Mouse (Mus musculus): ENCODE measurements around the gene Ryr3. TPM values are rescaled to one million over a fixed set of nuclear protein-coding genes. Genes with fewer than 3 reads are reported as not detected.

The Ryr3 gene
- total RNA-seq, 1 experiment, result 5.4 TPM

DNA sequence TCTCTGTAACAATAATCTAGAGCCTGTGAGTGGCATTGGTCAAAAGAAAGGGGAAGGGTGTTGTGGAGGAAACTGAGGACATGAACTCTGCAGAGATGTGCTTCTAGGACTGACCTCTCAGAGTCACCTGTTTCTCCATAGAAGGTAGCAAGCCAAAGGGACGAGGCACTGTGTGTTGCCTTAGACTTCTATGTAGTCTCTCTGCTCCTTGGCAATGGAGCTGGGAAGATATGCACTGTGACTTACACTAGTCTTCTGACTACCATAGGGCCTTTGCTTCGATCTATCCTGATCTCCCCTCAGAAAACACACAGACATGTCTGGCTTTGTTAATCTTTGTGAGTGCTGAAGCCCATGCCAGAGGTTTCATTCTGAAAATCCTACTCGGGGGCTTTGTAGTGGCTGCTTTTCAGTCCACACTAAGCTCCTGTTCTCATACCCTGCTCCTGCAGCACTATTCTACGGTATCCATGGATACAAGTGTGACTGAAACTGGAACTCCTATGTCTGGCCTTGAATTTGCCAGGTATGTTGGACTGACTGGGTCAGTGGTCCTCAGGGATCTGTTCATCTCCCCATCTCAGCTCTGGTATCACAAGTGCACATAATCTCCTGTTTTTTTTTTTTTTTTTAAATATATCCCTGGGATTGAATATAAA is 332.3 kb downstream of the Ryr3 start:
- H3K4me3 ChIP-seq (ENCODE audit: insufficient read depth in 1 of 2, low read depth in 1 of 2, low read length in 2 of 2, poor library complexity in 1 of 2, severe bottlenecking in 1 of 2), result no peak overlapping the region
- H3K9me3 ChIP-seq (ENCODE audit: control insufficient read depth, insufficient read depth, low read depth, low read length), result no peaks in the 10 kb centered on the region
- no peak for DNase-seq (ENCODE audit: low read depth, low spot score)
- H3K27ac ChIP-seq (ENCODE audit: insufficient read depth, low read depth, low read length, poor library complexity, severe bottlenecking), result no peak overlapping the region
- in situ Hi-C loops (cut with MboI; ENCODE audit: low sequenced_read_pairs in 2 of 2, unreplicated experiment in 2 of 2), result no loop called here
- TF ChIP-seq CHD2 (IDR thresholded peaks at IDR 0.05; ENCODE audit: low read depth, low read length) (no peak), MAFK (IDR thresholded peaks at IDR 0.05; ENCODE audit: insufficient read depth, low read depth, low read length) (no peak), ZNF384 (IDR thresholded peaks at IDR 0.05; ENCODE audit: low read depth, low read length) (no peak), HCFC1 (IDR thresholded peaks at IDR 0.05; ENCODE audit: borderline replicate concordance, insufficient read depth, low read length) (no peak), ZC3H11A (IDR thresholded peaks at IDR 0.05; ENCODE audit: borderline replicate concordance, low read depth, low read length) (no peak)
- H3K4me1 ChIP-seq (ENCODE audit: control insufficient read depth in 2 of 2, insufficient read depth in 2 of 2, low read length in 2 of 2, poor library complexity in 1 of 2), result no peaks in the 10 kb centered on the region
- H3K9ac ChIP-seq (ENCODE audit: insufficient read depth, low read depth, low read length, poor library complexity, severe bottlenecking), result no peak overlapping the region
- H3K36me3 ChIP-seq (ENCODE audit: control insufficient read depth, insufficient read depth, low read length, poor library complexity, severe bottlenecking), result no peaks in the 10 kb centered on the region

DNA sequence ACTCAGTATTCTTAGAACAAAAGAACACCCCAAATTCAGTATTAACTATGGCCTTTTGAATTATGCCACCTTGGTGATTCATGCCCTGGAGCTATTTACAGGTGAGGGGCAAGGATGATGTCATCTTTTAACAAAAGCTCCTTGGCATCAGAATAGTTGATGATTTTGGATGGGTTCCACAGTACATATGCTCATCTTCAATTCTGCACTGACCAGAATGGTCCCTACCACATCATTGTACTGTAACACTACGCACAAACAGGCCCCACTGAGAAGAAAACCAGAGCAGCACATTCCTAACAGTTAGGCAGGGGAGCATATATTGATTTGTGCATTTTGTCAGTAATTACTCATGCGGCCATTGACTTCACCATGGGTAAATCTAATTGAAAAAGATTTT is 335.1 kb downstream of the Ryr3 start:
- TF ChIP-seq MAFK (IDR thresholded peaks at IDR 0.05; ENCODE audit: insufficient read depth, low read depth, low read length) (no peak), ZC3H11A (IDR thresholded peaks at IDR 0.05; ENCODE audit: borderline replicate concordance, low read depth, low read length) (no peak), ZNF384 (IDR thresholded peaks at IDR 0.05; ENCODE audit: low read depth, low read length) (no peak), HCFC1 (IDR thresholded peaks at IDR 0.05; ENCODE audit: borderline replicate concordance, insufficient read depth, low read length) (no peak)
- Histone ChIP-seq H3K9ac (ENCODE audit: insufficient read depth, low read depth, low read length, poor library complexity, severe bottlenecking) (no peak overlapping the region), H3K36me3 (ENCODE audit: control insufficient read depth, insufficient read depth, low read length, poor library complexity, severe bottlenecking) (no peaks in the 10 kb centered on the region), H3K27ac (ENCODE audit: insufficient read depth, low read depth, low read length, poor library complexity, severe bottlenecking) (no peak overlapping the region), H3K4me3 (ENCODE audit: insufficient read depth in 1 of 2, low read depth in 1 of 2, low read length in 2 of 2, poor library complexity in 1 of 2, severe bottlenecking in 1 of 2) (no peak overlapping the region), H3K4me1 (ENCODE audit: control insufficient read depth in 2 of 2, insufficient read depth in 2 of 2, low read length in 2 of 2, poor library complexity in 1 of 2) (no peaks in the 10 kb centered on the region), H3K9me3 (ENCODE audit: control insufficient read depth, insufficient read depth, low read depth, low read length) (no peaks in the 10 kb centered on the region)
- DNase-seq (ENCODE audit: low read depth, low spot score), result no peak
- in situ Hi-C loops (cut with MboI; ENCODE audit: low sequenced_read_pairs in 2 of 2, unreplicated experiment in 2 of 2), result no loop called here

DNA sequence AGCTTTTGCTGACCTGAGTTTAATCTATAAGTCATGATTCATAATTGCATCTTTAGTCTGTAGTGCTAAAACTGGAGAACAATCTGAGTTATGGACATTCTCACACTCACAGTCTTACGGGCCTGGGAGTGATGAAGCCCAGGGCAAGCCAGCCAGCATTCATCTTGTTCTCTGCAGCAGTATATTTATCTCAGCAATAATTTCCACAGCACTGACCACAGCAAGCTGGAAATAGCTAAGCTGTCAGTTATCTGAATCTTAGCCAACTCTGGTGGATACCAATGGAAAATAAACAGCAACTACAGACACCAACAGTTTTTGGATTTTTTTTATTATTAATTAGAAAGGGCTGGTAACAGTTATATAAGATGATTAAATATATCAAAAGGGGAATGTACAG is 335.5 kb downstream of the Ryr3 start:
- Histone ChIP-seq H3K4me3 (ENCODE audit: insufficient read depth in 1 of 2, low read depth in 1 of 2, low read length in 2 of 2, poor library complexity in 1 of 2, severe bottlenecking in 1 of 2) (no peak overlapping the region), H3K36me3 (ENCODE audit: control insufficient read depth, insufficient read depth, low read length, poor library complexity, severe bottlenecking) (no peaks in the 10 kb centered on the region), H3K9me3 (ENCODE audit: control insufficient read depth, insufficient read depth, low read depth, low read length) (no peaks in the 10 kb centered on the region), H3K4me1 (ENCODE audit: control insufficient read depth in 2 of 2, insufficient read depth in 2 of 2, low read length in 2 of 2, poor library complexity in 1 of 2) (no peaks in the 10 kb centered on the region), H3K27ac (ENCODE audit: insufficient read depth, low read depth, low read length, poor library complexity, severe bottlenecking) (no peak overlapping the region), H3K9ac (ENCODE audit: insufficient read depth, low read depth, low read length, poor library complexity, severe bottlenecking) (no peak overlapping the region)
- no peak for DNase-seq (ENCODE audit: low read depth, low spot score)
- in situ Hi-C loops (cut with MboI; ENCODE audit: low sequenced_read_pairs in 2 of 2, unreplicated experiment in 2 of 2), result no loop called here
- TF ChIP-seq MAFK (IDR thresholded peaks at IDR 0.05; ENCODE audit: insufficient read depth, low read depth, low read length) (no peak), ZNF384 (IDR thresholded peaks at IDR 0.05; ENCODE audit: low read depth, low read length) (no peak), CHD2 (IDR thresholded peaks at IDR 0.05; ENCODE audit: low read depth, low read length) (no peak), HCFC1 (IDR thresholded peaks at IDR 0.05; ENCODE audit: borderline replicate concordance, insufficient read depth, low read length) (no peak), ZC3H11A (IDR thresholded peaks at IDR 0.05; ENCODE audit: borderline replicate concordance, low read depth, low read length) (no peak)

DNA sequence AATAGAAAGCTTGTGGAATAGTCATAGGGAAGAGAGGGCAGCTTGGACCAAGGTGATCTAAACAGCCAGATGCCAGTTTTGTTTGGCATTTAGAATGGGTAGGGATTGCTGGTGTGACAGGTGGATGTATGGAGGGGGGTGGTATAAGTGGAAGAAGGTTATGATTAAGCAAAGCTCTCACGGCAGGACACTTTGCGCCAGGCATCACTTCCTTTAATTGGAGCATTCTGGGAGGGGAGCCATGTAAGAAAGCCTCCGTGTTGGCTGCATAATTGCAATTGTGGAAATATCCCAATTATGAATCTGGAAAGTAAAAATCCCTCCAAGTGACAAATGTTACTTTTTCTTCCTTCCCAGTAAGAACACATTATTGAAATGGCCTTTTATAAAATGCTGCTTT is 339.5 kb downstream of the Ryr3 start:
- no peak for TF ChIP-seq ZNF384 (IDR thresholded peaks at IDR 0.05; ENCODE audit: low read depth, low read length)
- no peak for TF ChIP-seq HCFC1 (IDR thresholded peaks at IDR 0.05; ENCODE audit: borderline replicate concordance, insufficient read depth, low read length)
- in situ Hi-C loops (cut with MboI; ENCODE audit: low sequenced_read_pairs in 2 of 2, unreplicated experiment in 2 of 2), result no loop called here

DNA sequence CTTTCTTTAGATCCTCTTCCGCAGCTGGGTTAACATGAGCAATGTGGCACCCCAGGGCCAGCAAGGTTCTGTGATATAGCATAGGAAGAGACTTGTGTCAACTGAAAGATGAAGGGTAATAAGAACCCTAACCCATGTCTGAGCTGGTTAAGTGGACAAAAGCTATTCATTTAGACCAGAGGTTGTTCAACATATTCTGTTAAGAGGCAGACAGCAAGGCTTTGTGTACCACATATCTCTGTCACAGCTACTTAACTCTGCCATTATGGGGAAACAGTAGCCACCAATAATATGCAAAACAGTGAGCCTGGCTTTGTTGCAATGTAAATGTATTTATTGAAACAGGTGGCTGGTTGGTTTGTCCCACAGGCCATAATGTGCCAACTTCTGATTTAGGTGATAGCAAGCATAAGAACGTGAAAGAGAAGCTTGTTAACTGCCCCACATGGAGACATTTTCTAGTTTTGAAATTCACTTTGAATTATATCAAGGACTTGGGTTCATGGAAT is 350.8 kb downstream of the Ryr3 start:
- DNase-seq (ENCODE audit: low read depth, low spot score), result no peak
- in situ Hi-C loops (cut with MboI; ENCODE audit: low sequenced_read_pairs in 2 of 2, unreplicated experiment in 2 of 2), result no loop called here
- H3K9me3 ChIP-seq (ENCODE audit: control insufficient read depth, insufficient read depth, low read depth, low read length), result no peaks in the 10 kb centered on the region
- H3K4me1 ChIP-seq (ENCODE audit: control insufficient read depth in 2 of 2, insufficient read depth in 2 of 2, low read length in 2 of 2, poor library complexity in 1 of 2), result no peaks in the 10 kb centered on the region
- no peak overlapping the region for H3K4me3 ChIP-seq (ENCODE audit: insufficient read depth in 1 of 2, low read depth in 1 of 2, low read length in 2 of 2, poor library complexity in 1 of 2, severe bottlenecking in 1 of 2)
- TF ChIP-seq ZNF384 (IDR thresholded peaks at IDR 0.05; ENCODE audit: low read depth, low read length) (no peak), HCFC1 (IDR thresholded peaks at IDR 0.05; ENCODE audit: borderline replicate concordance, insufficient read depth, low read length) (no peak), ZC3H11A (IDR thresholded peaks at IDR 0.05; ENCODE audit: borderline replicate concordance, low read depth, low read length) (no peak), CHD2 (IDR thresholded peaks at IDR 0.05; ENCODE audit: low read depth, low read length) (no peak), MAFK (IDR thresholded peaks at IDR 0.05; ENCODE audit: insufficient read depth, low read depth, low read length) (no peak)
- H3K36me3 ChIP-seq (ENCODE audit: control insufficient read depth, insufficient read depth, low read length, poor library complexity, severe bottlenecking), result no peaks in the 10 kb centered on the region
- H3K27ac ChIP-seq (ENCODE audit: insufficient read depth, low read depth, low read length, poor library complexity, severe bottlenecking), result no peak overlapping the region
- H3K9ac ChIP-seq (ENCODE audit: insufficient read depth, low read depth, low read length, poor library complexity, severe bottlenecking), result no peak overlapping the region

More for the DNA sequence above, 339.5 kb downstream of the Ryr3 start:
- Histone ChIP-seq H3K9me3 (ENCODE audit: control insufficient read depth, insufficient read depth, low read depth, low read length) (no peaks in the 10 kb centered on the region), H3K36me3 (ENCODE audit: control insufficient read depth, insufficient read depth, low read length, poor library complexity, severe bottlenecking) (no peaks in the 10 kb centered on the region), H3K9ac (ENCODE audit: insufficient read depth, low read depth, low read length, poor library complexity, severe bottlenecking) (no peak overlapping the region), H3K27ac (ENCODE audit: insufficient read depth, low read depth, low read length, poor library complexity, severe bottlenecking) (no peak overlapping the region), H3K4me1 (ENCODE audit: control insufficient read depth in 2 of 2, insufficient read depth in 2 of 2, low read length in 2 of 2, poor library complexity in 1 of 2) (no peaks in the 10 kb centered on the region), H3K4me3 (ENCODE audit: insufficient read depth in 1 of 2, low read depth in 1 of 2, low read length in 2 of 2, poor library complexity in 1 of 2, severe bottlenecking in 1 of 2) (no peak overlapping the region)
- DNase-seq (ENCODE audit: low read depth, low spot score), result no peak
